Mouse (Mus musculus): ENCODE results near the gene Nhsl2. TPM values are rescaled to one million over a fixed set of nuclear protein-coding genes. Genes with fewer than 3 reads are reported as not detected.

The Nhsl2 gene
- polyA plus RNA-seq, 1 experiment: 0.21 TPM

- Histone ChIP-seq H3K9ac (ENCODE audit: low read depth, poor library complexity, severe bottlenecking) (peak within 1 kb of the TSS; percentile 82), H3K9me3 (replicated peaks; ENCODE audit: control insufficient read depth, insufficient read depth, low read length, poor library complexity, severe bottlenecking) (no peaks in the 10 kb centered on the region), H3K36me3 (ENCODE audit: control insufficient read depth, insufficient read depth, low read length, poor library complexity, severe bottlenecking) (no peaks in the 10 kb centered on the region; the same call in none of the 2 replicates), H3K27me3 (ENCODE audit: control insufficient read depth, insufficient read depth, low read length, poor library complexity, severe bottlenecking) (no peaks in the 10 kb centered on the region), H3K4me3 (ENCODE audit: low read depth, low read length) (peak within 1 kb of the TSS; percentile 99), H3K4me1 (ENCODE audit: control insufficient read depth, insufficient read depth, low read length) (no peaks in the 10 kb centered on the region), H3K27ac (ENCODE audit: insufficient read depth, low read length) (no peak within 1 kb of the TSS; the same call in 1 of the 2 replicates)
- TF ChIP-seq CTCF (IDR thresholded peaks at IDR 0.05; ENCODE audit: low read depth, low read length): no peak
Measured at GRCm38 (mm10) chrX:102119042-102119864, 270.1 kb downstream of the Nhsl2 start, which contains the start of gene Pin4. TSS of gene Pin4 (plus strand) at chrX:102119447.

- H3K27me3 ChIP-seq (ENCODE audit: control insufficient read depth, insufficient read depth, low read length, poor library complexity, severe bottlenecking): no peaks in the 10 kb centered on the region
- H3K36me3 ChIP-seq (ENCODE audit: control insufficient read depth, insufficient read depth, low read length, poor library complexity, severe bottlenecking): peaks cover 4% of the 10 kb centered on the region
- no peaks in the 10 kb centered on the region for H3K4me1 ChIP-seq (ENCODE audit: control insufficient read depth, insufficient read depth, low read length)
Measured at GRCm38 (mm10) chrX:102121321-102121720, 272.1 kb downstream of the Nhsl2 start.

GRCm38 (mm10) chrX:102141157-102141556 is 292.0 kb downstream of the Nhsl2 start:
- peaks cover 28% of the 10 kb centered on the region for H3K36me3 ChIP-seq (ENCODE audit: control insufficient read depth, insufficient read depth, low read length, poor library complexity, severe bottlenecking)
- no peak overlapping the region for H3K4me3 ChIP-seq (ENCODE audit: low read depth, low read length)
- H3K9me3 ChIP-seq (replicated peaks; ENCODE audit: control insufficient read depth, insufficient read depth, low read length, poor library complexity, severe bottlenecking): peaks cover 11% of the 10 kb centered on the region
- TF ChIP-seq POLR2A (IDR thresholded peaks at IDR 0.05; ENCODE audit: insufficient read depth, low read length) (no peak), EP300 (IDR thresholded peaks at IDR 0.05; ENCODE audit: insufficient read depth, low read depth, low read length) (no peak), CTCF (IDR thresholded peaks at IDR 0.05; ENCODE audit: low read depth, low read length) (no peak)
- no peak overlapping the region for H3K27ac ChIP-seq (ENCODE audit: insufficient read depth, low read length)
- H3K27me3 ChIP-seq (ENCODE audit: control insufficient read depth, insufficient read depth, low read length, poor library complexity, severe bottlenecking): no peaks in the 10 kb centered on the region
- no peak overlapping the region for H3K9ac ChIP-seq (ENCODE audit: low read depth, poor library complexity, severe bottlenecking)
- no peaks in the 10 kb centered on the region for H3K4me1 ChIP-seq (ENCODE audit: control insufficient read depth, insufficient read depth, low read length)

More at GRCm38 (mm10) chrX:102121321-102121720, 272.1 kb downstream of the Nhsl2 start:
- Histone ChIP-seq H3K27ac (ENCODE audit: insufficient read depth, low read length) (no peak overlapping the region), H3K9me3 (replicated peaks; ENCODE audit: control insufficient read depth, insufficient read depth, low read length, poor library complexity, severe bottlenecking) (no peaks in the 10 kb centered on the region), H3K9ac (ENCODE audit: low read depth, poor library complexity, severe bottlenecking) (no peak overlapping the region), H3K4me3 (ENCODE audit: low read depth, low read length) (no peak overlapping the region)
- no peak for TF ChIP-seq CTCF (IDR thresholded peaks at IDR 0.05; ENCODE audit: low read depth, low read length)
- TF ChIP-seq EP300 (IDR thresholded peaks at IDR 0.05; ENCODE audit: insufficient read depth, low read depth, low read length): no peak
- no peak for TF ChIP-seq POLR2A (IDR thresholded peaks at IDR 0.05; ENCODE audit: insufficient read depth, low read length)

Other genes with a start within 250 kb of the Nhsl2 start
- gene Ogt, start 209.3 kb upstream of the Nhsl2 start, polyA plus RNA-seq (2011; ENCODE audit: insufficient read depth, insufficient read length, low read depth, missing spikeins): 303 and 324 TPM in 2 replicates
- gene Cxcr3, start 115.1 kb upstream of the Nhsl2 start, polyA plus RNA-seq (2011; ENCODE audit: insufficient read depth, insufficient read length, low read depth, missing spikeins): not detected in 2 replicates
- gene Gm4779, start 55.0 kb upstream of the Nhsl2 start, polyA plus RNA-seq (2011; ENCODE audit: insufficient read depth, insufficient read length, low read depth, missing spikeins): 7.9 and 11.6 TPM in 2 replicates
- 4.3 and 4.6 TPM in 2 replicates for gene 8030474K03Rik, start 54.7 kb upstream of the Nhsl2 start, polyA plus RNA-seq (2011; ENCODE audit: insufficient read depth, insufficient read length, low read depth, missing spikeins)
- 1.0 TPM in 1 of 2 replicates, not detected in the other for gene Rtl5, start 221.9 kb downstream of the Nhsl2 start, polyA plus RNA-seq (2011; ENCODE audit: insufficient read depth, insufficient read length, low read depth, missing spikeins)